Mouse (Mus musculus): Measurements from ENCODE around the gene Men1. TPM values are rescaled to one million over a fixed set of nuclear protein-coding genes. Genes with fewer than 3 reads are reported as not detected.

Gene Men1
- total and polyA plus RNA-seq, 3 experiments: 24.9 to 67.8 (median 42.9) TPM

DNA sequence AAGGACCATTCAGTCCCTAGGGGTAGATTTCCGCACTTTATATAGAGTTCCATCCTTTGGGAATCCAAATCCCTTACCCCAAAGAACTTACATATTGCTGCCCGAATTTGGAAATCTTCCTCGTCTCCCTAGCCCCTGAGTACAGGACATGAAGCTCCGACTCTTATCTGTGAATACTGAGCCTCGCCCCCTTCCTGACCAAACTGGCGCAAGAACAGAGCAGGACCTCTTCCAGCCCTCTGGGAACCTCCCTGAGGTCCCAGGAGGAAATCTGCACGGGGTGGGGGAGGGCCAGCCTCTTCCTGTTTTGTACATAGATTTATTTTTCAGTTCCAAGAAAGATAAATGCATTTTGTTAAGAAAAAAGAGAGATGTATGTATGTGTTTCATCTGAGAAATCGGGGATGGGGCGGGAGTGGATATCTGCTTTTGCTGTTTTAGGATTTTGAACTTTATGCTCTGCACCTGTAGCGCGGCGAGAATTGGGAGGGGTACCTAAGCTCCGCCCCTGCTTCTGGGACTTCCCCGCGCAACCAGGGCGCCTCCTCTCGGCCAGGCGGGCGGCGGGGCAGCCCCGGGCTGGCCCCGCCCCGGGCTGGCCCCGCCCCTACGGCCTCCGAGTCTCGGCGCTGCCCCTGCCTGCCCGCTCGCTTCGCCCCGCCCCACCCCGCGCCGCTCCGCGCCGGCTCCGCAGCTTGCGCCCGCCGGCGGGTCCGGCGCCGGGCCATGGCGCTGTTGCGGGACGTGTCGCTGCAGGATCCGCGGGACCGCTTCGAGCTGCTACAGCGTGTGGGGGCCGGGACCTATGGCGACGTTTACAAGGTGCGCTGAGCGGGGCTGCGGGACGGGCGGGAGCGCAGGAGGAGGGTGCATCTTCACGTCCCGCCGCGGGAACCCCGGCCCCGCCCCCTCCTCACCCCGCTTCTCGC, 6.0 kb downstream of the Men1 start, which contains the start of gene Map4k2:
Gene Map4k2, plus strand, starts transcription at position 612 of the 929 bp plus-strand sequence.
- TF ChIP-seq SMC3 (IDR thresholded peaks at IDR 0.05; ENCODE audit: low read depth, low read length): no peak
- TF ChIP-seq MAZ (IDR thresholded peaks at IDR 0.05; ENCODE audit: low read depth, low read length): peak; percentile 92
- no peak for TF ChIP-seq JUND (conservative IDR thresholded peaks at IDR 0.05; ENCODE audit: low read depth, low read length)
- peak; percentile 14 for TF ChIP-seq SIN3A (IDR thresholded peaks at IDR 0.05; ENCODE audit: low read length)
- no peak for TF ChIP-seq ZKSCAN1 (IDR thresholded peaks at IDR 0.05; ENCODE audit: borderline replicate concordance, low read depth, low read length)
- TF ChIP-seq MXI1 (IDR thresholded peaks at IDR 0.05; ENCODE audit: low read depth, low read length): peak; percentile 15; the same call in 1 of the 2 replicates
- 0 out of 4 replicates have a peak, but pooled peaks of 1 of the 2 experiments have one; percentile 17 for TF ChIP-seq CTCF (conservative IDR thresholded peaks at IDR 0.05 in 1 of 2, IDR thresholded peaks at IDR 0.05 in 1 of 2; ENCODE audit: low read depth in 2 of 2, low read length in 2 of 2)
- peak; percentile 55 for TF ChIP-seq NRF1 (IDR thresholded peaks at IDR 0.05; ENCODE audit: low read depth, low read length)
- no peak for TF ChIP-seq E2F4 (IDR thresholded peaks at IDR 0.05; ENCODE audit: insufficient replicate concordance, low read depth, low read length)
- 0 out of 2 replicates have a peak, but pooled peaks have one; percentile 58 for TF ChIP-seq KAT2A (IDR thresholded peaks at IDR 0.05; ENCODE audit: insufficient replicate concordance, low read length)
- TF ChIP-seq RCOR1 (conservative IDR thresholded peaks at IDR 0.05; ENCODE audit: low read depth, low read length): 0 out of 2 replicates have a peak, but pooled peaks have one; percentile 55
- no peak for TF ChIP-seq ZNF384 (IDR thresholded peaks at IDR 0.05; ENCODE audit: low read depth, low read length)
- TF ChIP-seq USF1 (IDR thresholded peaks at IDR 0.05; ENCODE audit: low read depth, low read length): no peak
- no peak for TF ChIP-seq JUN (IDR thresholded peaks at IDR 0.05; ENCODE audit: insufficient read depth, low read depth, low read length)
- TF ChIP-seq RAD21 (IDR thresholded peaks at IDR 0.05; ENCODE audit: low read depth, low read length): no peak
- TF ChIP-seq TCF12 (IDR thresholded peaks at IDR 0.05; ENCODE audit: low read depth, low read length): peak; percentile 81
- TF ChIP-seq POLR2A (IDR thresholded peaks at IDR 0.05; ENCODE audit: low read depth, low read length): no peak
- TF ChIP-seq ZMIZ1 (IDR thresholded peaks at IDR 0.05; ENCODE audit: low read depth, low read length): no peak
- 0 out of 2 replicates have a peak, but pooled peaks have one; percentile 55 for TF ChIP-seq HCFC1 (IDR thresholded peaks at IDR 0.05; ENCODE audit: low read depth, low read length)
- TF ChIP-seq MAX (IDR thresholded peaks at IDR 0.05; ENCODE audit: low read length): no peak
- TF ChIP-seq EP300 (IDR thresholded peaks at IDR 0.05; ENCODE audit: low read length): peak; percentile 76
- 0 out of 2 replicates have a peak, but pooled peaks have one; percentile 22 for TF ChIP-seq MYC (IDR thresholded peaks at IDR 0.05; ENCODE audit: low read depth, low read length)
- no peak for TF ChIP-seq MEF2A (IDR thresholded peaks at IDR 0.05; ENCODE audit: borderline replicate concordance, low read depth, low read length)
- no peak for TF ChIP-seq ZC3H11A (IDR thresholded peaks at IDR 0.05; ENCODE audit: low read depth, low read length)
- TF ChIP-seq GABPA (IDR thresholded peaks at IDR 0.05; ENCODE audit: insufficient replicate concordance, low read depth, low read length): no peak
- peak; percentile 75 for TF ChIP-seq ETS1 (conservative IDR thresholded peaks at IDR 0.05; ENCODE audit: low read depth, low read length)
- TF ChIP-seq CHD1 (IDR thresholded peaks at IDR 0.05; ENCODE audit: low read depth, low read length): no peak
- TF ChIP-seq NELFE (IDR thresholded peaks at IDR 0.05; ENCODE audit: low read depth, low read length): peak; percentile 50
- peak; percentile 36; the same call in 1 of the 2 replicates for TF ChIP-seq POLR2AphosphoS2 (IDR thresholded peaks at IDR 0.05; ENCODE audit: low read depth, low read length)
- no peak for TF ChIP-seq USF2 (conservative IDR thresholded peaks at IDR 0.05; ENCODE audit: low read depth, low read length)
- no peak for TF ChIP-seq TBP (conservative IDR thresholded peaks at IDR 0.05; ENCODE audit: low read depth, low read length)
- peak; percentile 76 for TF ChIP-seq ELF1 (IDR thresholded peaks at IDR 0.05; ENCODE audit: low read depth, low read length)
- peak; percentile 74 for TF ChIP-seq BHLHE40 (IDR thresholded peaks at IDR 0.05; ENCODE audit: low read depth, low read length)
- peak; percentile 75 for TF ChIP-seq IRF4 (IDR thresholded peaks at IDR 0.05; ENCODE audit: low read depth, low read length)
- TF ChIP-seq UBTF (IDR thresholded peaks at IDR 0.05; ENCODE audit: low read depth, low read length): no peak
- TF ChIP-seq PAX5 (IDR thresholded peaks at IDR 0.05; ENCODE audit: low read length): no peak
- TF ChIP-seq MAFK (IDR thresholded peaks at IDR 0.05; ENCODE audit: insufficient replicate concordance, low read length): no peak
- peak; percentile 89 for TF ChIP-seq CHD2 (IDR thresholded peaks at IDR 0.05; ENCODE audit: low read length)
- Histone ChIP-seq H3K27me3 (replicated peaks) (no peaks in the 10 kb centered on the region), H3K9me3 (replicated peaks; ENCODE audit: low read length) (no peaks in the 10 kb centered on the region), H3K9ac (ENCODE audit: insufficient read depth, low read depth) (peak within 1 kb of the TSS; percentile 81), H3K36me3 (replicated peaks in 1 of 2; ENCODE audit: control insufficient read depth in 1 of 2, insufficient read depth in 1 of 2, low read length in 1 of 2) (peaks cover 55 to 69% of the 10 kb centered on the region in 2 experiments), H3K4me3 (replicated peaks in 1 of 3; ENCODE audit: low read depth in 2 of 3, low read length in 2 of 3, poor library complexity in 1 of 3) (peak within 1 kb of the TSS; percentile 75 to 96 (median 90)), H3K27ac (ENCODE audit: insufficient read depth, low read depth) (peak within 1 kb of the TSS; percentile 99), H3K4me1 (ENCODE audit: control insufficient read depth in 1 of 2, insufficient read depth in 2 of 2) (peaks cover 37 to 72% of the 10 kb centered on the region in 2 experiments), H3K79me2 (replicated peaks; ENCODE audit: control insufficient read depth, extremely low read depth, insufficient read depth, poor library complexity, severe bottlenecking) (peaks cover 25% of the 10 kb centered on the region), H3K4me2 (ENCODE audit: insufficient read depth, low read depth, poor library complexity, severe bottlenecking) (peak within 1 kb of the TSS; percentile 90)
- DNase-seq (ENCODE audit: extremely low read depth): peak; percentile 90
- dilution Hi-C loops (cut with MboI; ENCODE audit: extremely low pct_ligation_motif_present, extremely low pct_unique_long_range_greater_than_20kb, low sequenced_read_pairs) (no loop called here), in situ Hi-C loops (cut with MboI; ENCODE audit: low pct_ligation_motif_present, low pct_unique_long_range_greater_than_20kb, low sequenced_read_pairs) (no loop called here)
